In the genomic region with DNA sequence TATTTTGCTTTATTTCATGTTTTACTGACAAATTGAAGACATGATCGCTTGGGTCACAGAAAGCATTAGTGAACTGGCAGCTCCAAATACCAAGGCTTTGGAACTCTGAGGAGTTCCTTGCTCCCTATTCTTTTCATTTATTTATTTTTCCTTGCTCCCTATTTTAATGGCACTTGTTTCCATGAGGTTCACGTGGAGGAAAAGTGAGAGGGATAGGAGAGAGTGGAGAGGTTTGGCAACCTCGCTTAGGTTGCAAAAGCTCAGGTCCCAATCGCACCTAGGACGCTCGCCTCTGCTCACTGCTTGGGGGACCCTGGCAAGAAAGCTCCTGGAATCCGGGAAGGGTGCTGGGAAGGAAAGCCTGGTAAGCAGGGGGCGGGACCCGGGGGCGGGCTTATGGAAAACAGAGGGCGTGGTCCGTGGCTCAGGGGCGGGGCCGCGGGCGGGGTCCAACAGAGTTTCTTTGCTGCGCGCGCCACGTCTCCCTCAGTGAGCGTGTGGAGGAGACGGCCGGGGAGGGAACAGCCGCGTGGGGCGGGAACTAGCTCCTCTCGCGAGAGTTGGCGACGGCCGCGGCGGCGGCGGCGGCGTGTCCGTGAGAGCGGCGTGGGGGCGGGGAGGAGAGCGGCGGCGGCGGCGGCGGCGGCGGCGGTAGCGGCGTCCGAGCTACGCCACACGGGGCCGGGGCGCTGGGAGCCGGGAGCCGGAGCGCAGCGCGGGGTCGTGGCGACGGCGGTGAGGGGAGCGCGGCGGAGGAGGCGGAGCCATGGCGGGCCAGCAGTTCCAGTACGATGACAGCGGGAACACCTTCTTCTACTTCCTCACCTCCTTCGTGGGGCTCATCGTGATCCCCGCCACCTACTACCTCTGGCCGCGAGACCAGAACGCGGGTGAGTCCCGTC, we compare ENCODE assay signal across 8 mouse cellular contexts. TPM values are rescaled to one million over a fixed set of nuclear protein-coding genes. Genes with fewer than 3 reads are reported as not detected.
DNase-seq lines count a peak whose midpoint lies in the region; ATAC-seq lines count a peak whose summit lies in the region.

Gene Sec63, plus strand, starts transcription at position 498 of the 902 bp plus-strand sequence.

- peak within 1 kb of the TSS; percentile 92 for H3K27ac ChIP-seq in intestine, embryonic 14.5 days (ENCODE audit: low read depth)

- peak within 1 kb of the TSS; percentile 89 for H3K4me2 ChIP-seq in intestine, embryonic 14.5 days (ENCODE audit: low read length)

- H3K27me3 ChIP-seq in intestine, embryonic 14.5 days (replicated peaks; ENCODE audit: control insufficient read depth, insufficient read depth, low read length) = no peaks in the 10 kb centered on the region

- ATAC-seq in intestine, embryonic 14.5 days (replicated peaks; ENCODE audit: low FRiP score, low TSS enrichment, low read depth) = peak; percentile 95

- H3K9ac ChIP-seq in intestine, embryonic 14.5 days (ENCODE audit: low read length) = peak within 1 kb of the TSS; percentile 98

- DNase-seq in adrenal gland, adult 18-20 months (ENCODE audit: low spot score in 2 of 2) = peak; percentile 98 to 99
- peak; percentile 99 for DNase-seq in embryo, embryonic 11 days
- DNase-seq in gastrocnemius, postnatal 25 days = peak; percentile 97
- peak; percentile 99 for DNase-seq in intestine, embryonic 14.5 days (ENCODE audit: low spot score)
- peak; percentile 97 to 99 for DNase-seq in left cerebral cortex, postnatal 14 days (ENCODE audit: low spot score in 2 of 2)
- DNase-seq in mesoderm, embryonic 11.5 days (ENCODE audit: low read depth, low spot score) = peak; percentile 96
- peak; percentile 97 for DNase-seq in right cerebral cortex, postnatal 36 days (ENCODE audit: low spot score in 2 of 2)
- peak; percentile 98 for DNase-seq in yolk sac, embryonic 10.5 days (ENCODE audit: low spot score)

- intact Hi-C loops in left cerebral cortex, postnatal 14 days (cut with DNase I) = no loop called here

- peaks cover 23% of the 10 kb centered on the region for H3K4me1 ChIP-seq in intestine, embryonic 14.5 days (replicated peaks; ENCODE audit: control insufficient read depth, insufficient read depth, low read length)

- peak within 1 kb of the TSS; percentile 93 for H3K4me3 ChIP-seq in intestine, embryonic 14.5 days (ENCODE audit: low read depth, low read length)

- WGBS in intestine, embryonic 14.5 days = under 1% methylated on average over 62 of the region's 81 CpGs

- H3K36me3 ChIP-seq in intestine, embryonic 14.5 days (ENCODE audit: control insufficient read depth, insufficient read depth, low read length) = no peaks in the 10 kb centered on the region

- H3K9me3 ChIP-seq in intestine, embryonic 14.5 days (ENCODE audit: control insufficient read depth, low read length) = no peaks in the 10 kb centered on the region

RNA-seq across cellular contexts. Expression of gene Sec63, which starts in this region (rescaled TPM):
- 10 to 100 TPM; 53.4 to 84.2 TPM for total RNA-seq in adrenal gland, adult 18-20 months (2021)
- 10 to 100 TPM; 20.2 to 21.9 TPM for total RNA-seq in gastrocnemius, postnatal 25 days (2021)
- polyA plus RNA-seq in intestine, embryonic 14.5 days (2014; fragmentation: Nextera tagmentation; extraction: Ambion mirVana) = 24.1 and 29.4 TPM in 2 replicates
- total RNA-seq in left cerebral cortex, postnatal 14 days (2021) = 10 to 100 TPM; 39.2 to 45.8 TPM

Comparison
In these comparisons a context has a peak if more than half of its experiments do, and no peak if none do; other contexts are left out.
1. Peak in every context shown above with its lines: DNase-seq, ATAC-seq, H3K4me3 ChIP-seq and H3K27ac ChIP-seq.